Mouse (Mus musculus) cortical plate, adult 2 months (tissue): ENCODE measurements at regions not wholly inside any gene's neighbourhood (a gene's known extent, or its start where the extent isn't known, plus 50 kb on each side); places are given as distances from the start of the nearest gene placed in this dataset.

Source experiments
- CTCF ChIP-seq: fragments of 200-500 bp; IDR thresholded peaks from 2 replicates; pipeline ENCODE4 v1.5.1; 2011; ENCODE audit warnings: mild to moderate bottlenecking, control low read depth, low read length; ENCODE audit not compliant: insufficient read depth; ENCODE audit errors: extremely low read depth
- POLR2A ChIP-seq: fragments of 200-500 bp; IDR thresholded peaks from 2 replicates; pipeline ENCODE4 v1.6.1; 2011; ENCODE audit warnings: mild to moderate bottlenecking, low read length, control low read depth; ENCODE audit not compliant: insufficient read depth; ENCODE audit errors: extremely low read depth

DNA sequence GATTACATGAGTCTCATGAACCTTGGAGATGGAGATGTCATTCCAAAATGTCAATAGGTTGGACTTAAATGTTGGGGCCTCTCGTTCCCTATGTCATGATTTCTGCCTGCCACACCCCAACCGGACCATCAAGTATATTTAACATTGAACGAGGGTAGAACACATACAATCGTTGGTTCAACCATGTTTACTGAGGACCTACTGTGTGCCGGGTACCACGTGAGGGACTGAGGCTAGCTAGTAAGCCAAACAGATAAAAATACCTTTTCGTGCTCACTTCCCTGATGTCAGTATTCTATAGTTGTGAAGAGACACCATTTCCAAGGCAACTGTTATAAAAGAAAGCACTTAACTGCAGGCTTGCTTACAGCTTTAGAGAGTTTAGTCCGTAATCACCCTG is 70.6 kb upstream of the Tnrc6c start:
- TF ChIP-seq CTCF (no peak), POLR2A (no peak)
